Comparison of ENCODE assay signal across 8 mouse cellular contexts in genomic region chr7:4752821-4753570, GRCm38 (mm10). TPM values are rescaled to one million over a fixed set of nuclear protein-coding genes. Genes with fewer than 3 reads are reported as not detected.
DNase-seq lines count a peak whose midpoint lies in the region; ATAC-seq and TF ChIP-seq lines count a peak whose summit lies in the region.

Gene Cox6b2, minus strand, starts transcription at chr7:4753094.

- peak within 1 kb of the TSS; percentile 47 for H3K4me2 ChIP-seq in embryonic facial prominence, embryonic 12.5 days (replicated peaks)
- H3K4me2 ChIP-seq in midbrain, postnatal 0 days (ENCODE audit: low read depth, low read length, poor library complexity, severe bottlenecking) = peak within 1 kb of the TSS; percentile 65

- peaks cover 10% of the 10 kb centered on the region; the same call in 1 of the 2 replicates for H3K4me1 ChIP-seq in embryonic facial prominence, embryonic 12.5 days
- peaks cover 5% of the 10 kb centered on the region; the same call in 1 of the 2 replicates for H3K4me1 ChIP-seq in kidney, adult 2 months (ENCODE audit: control insufficient read depth, insufficient read depth, low read length)
- H3K4me1 ChIP-seq in midbrain, postnatal 0 days (ENCODE audit: insufficient read depth, low read length) = no peaks in the 10 kb centered on the region

- H3K27ac ChIP-seq in embryonic facial prominence, embryonic 12.5 days = peak within 1 kb of the TSS; percentile 86
- H3K27ac ChIP-seq in kidney, adult 2 months (ENCODE audit: insufficient read depth, low read depth, low read length) = no peak within 1 kb of the TSS
- peak within 1 kb of the TSS; percentile 43 for H3K27ac ChIP-seq in midbrain, postnatal 0 days (ENCODE audit: low read depth, low read length)

- TF ChIP-seq POLR2A in kidney, adult 2 months (IDR thresholded peaks at IDR 0.05; ENCODE audit: low read depth, low read length) = no peak

- H3K36me3 ChIP-seq in embryonic facial prominence, embryonic 12.5 days = no peaks in the 10 kb centered on the region
- H3K36me3 ChIP-seq in kidney, adult 2 months (ENCODE audit: control insufficient read depth, insufficient read depth, low read length) = no peaks in the 10 kb centered on the region
- no peaks in the 10 kb centered on the region for H3K36me3 ChIP-seq in midbrain, postnatal 0 days (ENCODE audit: insufficient read depth, low read length)

- no peak for DNase-seq in cerebellum, adult 8-10 months
- DNase-seq in heart, adult 9 months (ENCODE audit: low spot score in 2 of 2) = peak; percentile 37 to 45
- DNase-seq in kidney, adult 2 months = peak; percentile 83
- DNase-seq in liver = peak; percentile 96
- peak; percentile 94 for DNase-seq in midbrain, postnatal 0 days (ENCODE audit: low spot score)
- DNase-seq in spleen, postnatal 10 days (ENCODE audit: low spot score in 2 of 2) = peak; percentile 79 to 90

- no peaks in the 10 kb centered on the region for H3K27me3 ChIP-seq in embryonic facial prominence, embryonic 12.5 days
- no peaks in the 10 kb centered on the region for H3K27me3 ChIP-seq in kidney, adult 2 months (replicated peaks; ENCODE audit: control insufficient read depth, insufficient read depth, low read length)
- H3K27me3 ChIP-seq in midbrain, postnatal 0 days (ENCODE audit: insufficient read depth, low read length) = no peaks in the 10 kb centered on the region

- 3% methylated on average over 24 of the region's 24 CpGs for WGBS in embryonic facial prominence, embryonic 12.5 days
- WGBS in kidney, adult 2 months = 6% methylated on average over 24 of the region's 24 CpGs
- 2% methylated on average over 24 of the region's 24 CpGs for WGBS in midbrain, postnatal 0 days

- H3K4me3 ChIP-seq in embryonic facial prominence, embryonic 12.5 days = peak within 1 kb of the TSS; percentile 43
- H3K4me3 ChIP-seq in kidney, adult 2 months (ENCODE audit: insufficient read depth, low read depth, low read length) = peak within 1 kb of the TSS; percentile 28
- peak within 1 kb of the TSS; percentile 43 for H3K4me3 ChIP-seq in midbrain, postnatal 0 days (ENCODE audit: low read depth, low read length)

- H3K9ac ChIP-seq in embryonic facial prominence, embryonic 12.5 days = peak within 1 kb of the TSS; percentile 19; the same call in 1 of the 2 replicates
- H3K9ac ChIP-seq in midbrain, postnatal 0 days (replicated peaks; ENCODE audit: low read length, poor library complexity, severe bottlenecking) = peak within 1 kb of the TSS; percentile 59

- H3K9me3 ChIP-seq in embryonic facial prominence, embryonic 12.5 days = no peaks in the 10 kb centered on the region
- H3K9me3 ChIP-seq in midbrain, postnatal 0 days (ENCODE audit: low read length) = no peaks in the 10 kb centered on the region

- ATAC-seq in cerebellum, adult (ENCODE audit: insufficient number of reproducible peaks, low FRiP score, low TSS enrichment) = peak; percentile 10; the same call in 1 of the 2 replicates
- peak; percentile 92 for ATAC-seq in embryonic facial prominence, embryonic 12.5 days (ENCODE audit: insufficient number of reproducible peaks, insufficient read depth, low FRiP score, low TSS enrichment)
- peak; percentile 89 for ATAC-seq in midbrain, postnatal 0 days (ENCODE audit: low FRiP score)

- TF ChIP-seq CTCF in kidney, adult 2 months (conservative IDR thresholded peaks at IDR 0.05; ENCODE audit: insufficient read depth, insufficient read length, low read depth, low read length) = no peak
- TF ChIP-seq CTCF in midbrain, postnatal 0 days (IDR thresholded peaks at IDR 0.05) = 0 out of 2 replicates have a peak, but pooled peaks have one; percentile 18

RNA-seq across cellular contexts. Expression of gene Cox6b2, which starts in this region (rescaled TPM):
- polyA plus RNA-seq in embryonic facial prominence, embryonic 12.5 days (2016; fragmentation: Nextera tagmentation; extraction: Ambion mirVana) = 66.1 and 67.8 TPM in 2 replicates
- polyA plus RNA-seq in kidney, adult 2 months (2012; rRNA removed) = 62.7 and 84.5 TPM in 2 replicates
- 6.8 and 12.1 TPM in 2 replicates for total RNA-seq in midbrain, postnatal 0 days (2014; rRNA removed)
- polyA plus RNA-seq in midbrain, postnatal 0 days (2015; fragmentation: Nextera tagmentation; extraction: Ambion mirVana) = 33.6 and 43.9 TPM in 2 replicates

Comparison
In these comparisons a context has a peak if more than half of its experiments do, and no peak if none do; other contexts are left out.
1. ATAC-seq: peak in every context shown above with its lines; median percentile 92 in embryonic facial prominence, embryonic 12.5 days; 89 in midbrain, postnatal 0 days; 10 in cerebellum, adult.